Mouse (Mus musculus) liver, embryonic 14.5 days (tissue): ENCODE measurements at regions not wholly inside any gene's neighbourhood (a gene's known extent, or its start where the extent isn't known, plus 50 kb on each side); places are given as distances from the start of the nearest gene placed in this dataset.

Experiments used
- ATAC-seq: fragments of 200-750 bp; cut with Nextera tagmentation; 2 replicates; pipeline ENCODE4 v1.8.0; 2017; ENCODE audit warnings: moderate number of reproducible peaks, mild to moderate bottlenecking, moderate library complexity; ENCODE audit not compliant: insufficient read depth
- DNase-seq, 3 experiments: peaks; one replicate each; pipeline ENCODE4 v3.0.0-alpha.2; 2012 to 2013; ENCODE audit warnings: low read depth in 3 of 3, low spot score in 3 of 3
- H3K27ac ChIP-seq: fragments of 300-500 bp; sonication (generic); 2 replicates; pipeline ENCODE4 v1.5.1; 2014; ENCODE audit warnings: moderate library complexity, mild to moderate bottlenecking, control low read depth, inconsistent platforms
- H3K27me3 ChIP-seq: fragments of 300-500 bp; sonication (generic); 2 replicates; pipeline ENCODE4 v1.6.1; 2014; ENCODE audit warnings: mild to moderate bottlenecking, low read length, moderate library complexity; ENCODE audit not compliant: control insufficient read depth, insufficient read depth
- H3K36me3 ChIP-seq: fragments of 300-500 bp; sonication (generic); replicated peaks from 2 replicates; pipeline ENCODE4 v1.6.1; 2014; ENCODE audit warnings: low read depth; ENCODE audit not compliant: control insufficient read depth, insufficient read depth
- H3K4me1 ChIP-seq, 2 experiments: fragments of 200-500 bp in 1 of 2; fragments of 300-500 bp in 1 of 2; sonication (generic) in 1 of 2; replicated peaks; 2 replicates each; pipeline ENCODE4 v1.6.1; 2012 to 2014; ENCODE audit warnings: antibody characterized with exemption in 1 of 2, inconsistent platforms in 1 of 2, low read length in 1 of 2; ENCODE audit not compliant: control insufficient read depth in 2 of 2, insufficient read depth in 2 of 2
- H3K4me2 ChIP-seq: fragments of 300-500 bp; sonication (generic); 2 replicates; pipeline ENCODE4 v1.6.1; 2014; ENCODE audit warnings: low read depth, mild to moderate bottlenecking, control low read depth, moderate library complexity
- H3K4me3 ChIP-seq, 2 experiments: fragments of 200-500 bp in 1 of 2; fragments of 300-500 bp in 1 of 2; sonication (generic) in 1 of 2; 2 replicates each; pipeline ENCODE4 v1.5.1; 2012 to 2014; ENCODE audit warnings: low read depth in 2 of 2, low read length in 2 of 2, mild to moderate bottlenecking in 2 of 2, control low read depth in 1 of 2, inconsistent platforms in 1 of 2, moderate library complexity in 1 of 2; ENCODE audit not compliant: insufficient read depth in 1 of 2
- H3K9ac ChIP-seq: fragments of 300-500 bp; sonication (generic); replicated peaks from 2 replicates; pipeline ENCODE4 v1.6.1; 2014; ENCODE audit warnings: mild to moderate bottlenecking, control low read depth, moderate library complexity
- H3K9me3 ChIP-seq: fragments of 300-500 bp; sonication (generic); 2 replicates; pipeline ENCODE4 v1.6.1; 2016; ENCODE audit warnings: low read length, mixed read lengths; ENCODE audit not compliant: control insufficient read depth
- CTCF ChIP-seq: IDR thresholded peaks from 2 replicates; pipeline ENCODE4 v1.5.1; 2016; ENCODE audit warnings: antibody characterized with exemption, low read depth, control low read depth
- EP300 ChIP-seq: IDR thresholded peaks from 2 replicates; pipeline ENCODE4 v1.6.1; 2016; ENCODE audit warnings: antibody characterized with exemption, low read depth
- WGBS: fragments of 180-500 bp; shearing (Covaris S2); extraction: QIAGEN DNeasy Blood & Tissue Kit; methylation state at CpG from one replicate; pipeline ENCODE4 v1.1.7; 2014; ENCODE audit not compliant: insufficient replicate concordance; 5-methylcytosine and 5-hydroxymethylcytosine counted together

DNA sequence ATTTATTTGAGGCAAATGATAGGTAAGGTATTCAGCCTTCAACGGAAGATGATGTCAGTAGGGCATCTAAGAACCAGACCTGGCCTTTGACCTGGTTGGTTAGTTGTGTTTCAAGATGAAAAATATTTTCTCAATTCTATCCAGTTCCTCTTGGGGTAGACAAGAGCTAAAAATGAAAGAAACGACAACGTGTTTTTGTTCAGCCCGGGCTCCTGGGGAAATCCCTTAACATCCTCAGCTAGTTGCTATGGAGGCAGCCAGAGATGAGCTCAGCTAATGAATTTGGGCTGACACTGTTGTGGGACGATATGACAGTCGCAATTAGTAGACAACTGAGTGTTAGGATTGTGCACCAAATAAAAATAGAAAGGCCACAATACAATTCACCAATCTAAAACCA, 80.6 kb upstream of the Bmp2k start:
- Histone ChIP-seq H3K27me3 (no peaks in the 10 kb centered on the region), H3K9me3 (no peaks in the 10 kb centered on the region), H3K4me1 (peaks cover 86 to 92% of the 10 kb centered on the region in 2 experiments), H3K4me2 (peak overlapping the region; percentile 11; the same call in 1 of the 2 replicates), H3K27ac (peak overlapping the region; percentile 99), H3K36me3 (no peaks in the 10 kb centered on the region), H3K9ac (peak overlapping the region; percentile 18; the same call in 1 of the 2 replicates), H3K4me3 (no peak overlapping the region)
- ATAC-seq, result no peak
- DNase-seq, result no peak
- 59% methylated on average over 6 of the region's 6 CpGs for WGBS
- no peak for TF ChIP-seq EP300

GRCm38 (mm10) chr5:96917596-96918258, 79.8 kb upstream of the Bmp2k start:
- H3K4me2 ChIP-seq, result peak overlapping the region; percentile 28
- H3K9ac ChIP-seq, result peak overlapping the region; percentile 24
- 37% methylated on average over 10 of the region's 10 CpGs for WGBS

DNA sequence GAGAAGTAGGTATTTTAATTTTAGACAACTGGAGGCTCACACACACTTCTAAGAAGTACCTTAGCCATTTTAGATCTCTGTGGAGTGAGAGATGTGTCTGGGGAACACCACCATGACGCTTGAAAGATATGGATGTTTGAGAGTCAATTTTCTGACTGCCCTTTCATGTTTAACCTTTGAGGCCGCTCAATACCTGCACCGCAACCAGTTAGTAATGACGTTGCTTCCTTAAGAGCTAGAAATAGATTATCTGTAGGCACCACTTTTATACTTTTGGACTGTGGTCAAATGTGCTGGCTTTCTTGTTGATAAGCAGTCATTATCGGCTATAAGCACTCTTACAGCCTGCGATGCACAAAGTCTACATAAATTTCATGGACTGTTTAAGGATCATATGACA, 78.3 kb upstream of the Bmp2k start:
- Histone ChIP-seq H3K27me3 (no peaks in the 10 kb centered on the region), H3K27ac (peak overlapping the region; percentile 99), H3K9me3 (no peaks in the 10 kb centered on the region), H3K4me2 (peak overlapping the region; percentile 58), H3K36me3 (no peaks in the 10 kb centered on the region), H3K9ac (peak overlapping the region; percentile 81), H3K4me3 (peak overlapping the region in 1 of 2 experiments; percentile 26; a peak in 1 of 4 replicates), H3K4me1 (peaks cover 85 to 92% of the 10 kb centered on the region in 2 experiments)
- ATAC-seq, result peak; percentile 82
- 6% methylated on average over 6 of the region's 6 CpGs for WGBS
- no peak for TF ChIP-seq CTCF
- TF ChIP-seq EP300, result peak; percentile 100
- peak; percentile 90 to 93 (median 92) for DNase-seq

More at GRCm38 (mm10) chr5:96917596-96918258, 79.8 kb upstream of the Bmp2k start:
- Histone ChIP-seq H3K4me3 (no peak overlapping the region), H3K4me1 (peaks cover 86 to 92% of the 10 kb centered on the region in 2 experiments), H3K27me3 (no peaks in the 10 kb centered on the region), H3K27ac (peak overlapping the region; percentile 99), H3K36me3 (no peaks in the 10 kb centered on the region), H3K9me3 (no peaks in the 10 kb centered on the region)
- TF ChIP-seq EP300 (no peak), CTCF (no peak)
- DNase-seq (no peak), ATAC-seq (no peak)

DNA sequence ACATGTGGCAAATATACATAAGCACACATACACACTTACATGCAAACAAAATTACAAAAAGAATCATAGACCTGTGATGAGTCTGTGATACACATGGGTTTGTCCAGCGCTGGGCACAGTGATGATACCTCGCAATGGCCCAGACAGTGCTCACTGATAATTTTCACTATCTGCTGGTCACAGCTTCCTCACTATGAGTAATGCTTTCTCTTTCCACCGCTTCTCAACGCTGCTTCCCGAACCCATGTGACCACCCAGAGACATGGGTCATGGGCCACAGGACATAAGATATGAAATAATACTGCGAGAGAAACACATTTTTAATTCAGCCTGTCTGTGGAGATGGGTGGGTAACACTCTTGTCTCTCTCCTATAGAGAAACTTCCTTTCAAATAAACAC, 76.5 kb upstream of the Bmp2k start:
- 6% methylated on average over 6 of the region's 6 CpGs for WGBS
- ATAC-seq (peak; percentile 89), DNase-seq (peak; percentile 90 to 94 (median 92))
- peaks cover 80 to 88% of the 10 kb centered on the region in 2 experiments for H3K4me1 ChIP-seq
- H3K4me2 ChIP-seq, result peak overlapping the region; percentile 58
- no peaks in the 10 kb centered on the region for H3K36me3 ChIP-seq
- TF ChIP-seq EP300 (peak; percentile 99), CTCF (no peak)
- peak overlapping the region; percentile 24 to 31 for H3K4me3 ChIP-seq
- no peaks in the 10 kb centered on the region for H3K27me3 ChIP-seq
- peak overlapping the region; percentile 99 for H3K27ac ChIP-seq
- H3K9me3 ChIP-seq, result no peaks in the 10 kb centered on the region
- peak overlapping the region; percentile 80 for H3K9ac ChIP-seq

- Histone ChIP-seq H3K9ac (peak overlapping the region; percentile 80), H3K4me1 (peaks cover 76 to 86% of the 10 kb centered on the region in 2 experiments)
- WGBS, result 8% methylated on average over 6 of the region's 6 CpGs
Measured at GRCm38 (mm10) chr5:96921511-96921910, 76.0 kb upstream of the Bmp2k start.

More at GRCm38 (mm10) chr5:96921511-96921910, 76.0 kb upstream of the Bmp2k start:
- DNase-seq (no peak), ATAC-seq (no peak)
- Histone ChIP-seq H3K36me3 (no peaks in the 10 kb centered on the region), H3K4me3 (peak overlapping the region in 1 of 2 experiments; percentile 11; a peak in 1 of 4 replicates), H3K4me2 (peak overlapping the region; percentile 58), H3K27me3 (no peaks in the 10 kb centered on the region), H3K27ac (peak overlapping the region; percentile 99), H3K9me3 (no peaks in the 10 kb centered on the region)
- no peak for TF ChIP-seq EP300
- TF ChIP-seq CTCF, result no peak
